Mouse (Mus musculus) left cerebral cortex, postnatal 4 days (tissue): ENCODE measurements at regions not wholly inside any gene's neighbourhood (a gene's known extent, or its start where the extent isn't known, plus 50 kb on each side); places are given as distances from the start of the nearest gene placed in this dataset.
A peak's percentile ranks its signal among the peaks of the same experiment; 100 is the strongest.

ENCODE experiments used
- DNase-seq: peaks from one replicate; pipeline ENCODE4 v3.0.0-alpha.2; 2022
- intact Hi-C: fragments of 180-260 bp; cut with DNase I; formaldehyde crosslinking; loops from one replicate; pipeline ENCODE4 v1.15.1; 2025

GRCm38 (mm10) chr2:159607191-159607590, 726.8 kb downstream of the Gm826 start:
- DNase-seq: no peak
- intact Hi-C loops: no loop called here

- intact Hi-C loops: no loop called here
These were observed 723.5 kb downstream of the Gm826 start for GRCm38 (mm10) chr2:159610451-159610850.

GRCm38 (mm10) chr2:159616685-159617084, 717.3 kb downstream of the Gm826 start:
- intact Hi-C loops: no loop called here
- no peak for DNase-seq

More at GRCm38 (mm10) chr2:159610451-159610850, 723.5 kb downstream of the Gm826 start:
- DNase-seq: no peak

DNA sequence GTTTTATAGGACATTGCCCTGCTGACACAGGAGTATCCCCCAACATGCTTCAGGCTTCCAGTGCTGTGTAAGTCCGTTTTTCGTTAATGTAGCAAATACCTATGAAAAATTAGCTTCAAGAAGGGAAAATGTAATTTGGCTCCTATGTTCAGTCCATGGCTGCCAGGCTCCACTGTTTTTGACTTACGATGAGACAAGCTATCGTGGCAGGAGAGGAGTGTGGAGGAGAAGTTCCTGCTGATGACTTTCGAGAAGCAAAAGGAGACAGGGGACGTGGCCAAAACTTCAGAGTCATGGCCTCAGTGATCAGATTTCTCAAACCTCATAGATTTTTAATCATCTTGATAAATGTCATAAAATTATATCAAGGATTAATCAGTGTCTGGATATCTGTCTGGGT, 712.7 kb downstream of the Gm826 start:
- intact Hi-C loops: no loop called here
- DNase-seq: no peak

- intact Hi-C loops: no loop called here
- no peak for DNase-seq
These were observed 711.8 kb downstream of the Gm826 start for GRCm38 (mm10) chr2:159622141-159622669.

DNA sequence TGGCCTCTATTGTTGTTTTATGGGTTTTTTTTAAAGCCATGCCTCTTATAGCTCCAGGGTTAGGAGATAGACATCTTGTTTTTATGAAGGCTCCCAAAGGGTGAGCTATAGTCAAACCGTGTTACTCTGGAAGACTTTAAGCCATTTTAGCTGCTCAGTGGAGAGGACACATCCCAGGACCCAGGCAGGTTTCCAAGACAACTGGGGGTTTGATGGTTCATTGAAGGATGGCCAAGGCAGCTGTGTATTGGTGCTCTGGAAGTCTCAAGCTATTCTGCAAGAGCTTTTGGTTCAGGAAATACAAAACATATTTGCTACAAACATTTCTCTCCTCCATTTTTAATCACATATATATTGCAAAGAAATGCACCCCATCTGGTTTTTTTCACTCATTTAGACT, 708.7 kb downstream of the Gm826 start:
- DNase-seq: peak; percentile 21
- intact Hi-C loops: no loop called here

DNA sequence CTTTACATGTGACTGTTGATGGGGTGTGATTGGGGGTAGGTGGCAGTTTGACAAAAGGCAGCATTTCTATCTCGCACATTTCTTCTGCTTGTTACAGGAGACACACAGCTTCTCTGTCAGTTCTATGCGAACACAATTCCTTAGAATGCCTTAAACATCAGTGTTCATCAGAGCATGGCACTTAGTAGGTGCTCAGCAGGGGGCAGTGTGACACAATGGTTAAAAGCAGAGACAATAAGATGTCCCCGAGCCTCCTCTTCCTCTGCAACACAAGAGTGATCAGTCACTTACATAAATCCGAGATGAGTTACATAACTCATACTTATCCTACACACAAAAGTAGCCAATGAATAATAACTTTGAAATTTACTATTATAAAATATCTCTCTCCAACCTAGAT, 688.1 kb downstream of the Gm826 start:
- intact Hi-C loops: no loop called here
- peak; percentile 32 for DNase-seq

- no peak for DNase-seq
- intact Hi-C loops: no loop called here
These were observed 687.4 kb downstream of the Gm826 start for GRCm38 (mm10) chr2:159646595-159646994.

GRCm38 (mm10) chr2:159652243-159652642, 681.7 kb downstream of the Gm826 start:
- intact Hi-C loops: no loop called here
- no peak for DNase-seq

GRCm38 (mm10) chr2:159676845-159677244, 657.1 kb downstream of the Gm826 start:
- DNase-seq: no peak
- intact Hi-C loops: no loop called here

GRCm38 (mm10) chr2:159680641-159681040, 653.3 kb downstream of the Gm826 start:
- intact Hi-C loops: no loop called here
- no peak for DNase-seq

- intact Hi-C loops: no loop called here
- no peak for DNase-seq
These were observed 630.9 kb downstream of the Gm826 start for GRCm38 (mm10) chr2:159703100-159703499.

GRCm38 (mm10) chr2:159708141-159708540, 625.8 kb downstream of the Gm826 start:
- intact Hi-C loops: no loop called here
- DNase-seq: no peak

GRCm38 (mm10) chr2:159714633-159715032, 619.3 kb downstream of the Gm826 start:
- no peak for DNase-seq
- intact Hi-C loops: no loop called here

- peak; percentile 92 for DNase-seq
These were observed 615.2 kb downstream of the Gm826 start for GRCm38 (mm10) chr2:159718738-159719137.

GRCm38 (mm10) chr2:159725158-159726076, 608.5 kb downstream of the Gm826 start:
- intact Hi-C loops: no loop called here
- DNase-seq: no peak

More at GRCm38 (mm10) chr2:159718738-159719137, 615.2 kb downstream of the Gm826 start:
- intact Hi-C loops: no loop called here

- DNase-seq: no peak
- intact Hi-C loops: no loop called here
These were observed 604.7 kb downstream of the Gm826 start for GRCm38 (mm10) chr2:159729301-159729700.

GRCm38 (mm10) chr2:159730221-159730620, 603.7 kb downstream of the Gm826 start:
- no peak for DNase-seq
- intact Hi-C loops: no loop called here

- no peak for DNase-seq
- intact Hi-C loops: no loop called here
These were observed 602.7 kb downstream of the Gm826 start for GRCm38 (mm10) chr2:159731305-159731704.

GRCm38 (mm10) chr2:159732413-159732812, 601.5 kb downstream of the Gm826 start:
- intact Hi-C loops: no loop called here

GRCm38 (mm10) chr2:159734576-159734975, 599.4 kb downstream of the Gm826 start:
- intact Hi-C loops: no loop called here
- DNase-seq: no peak

More at GRCm38 (mm10) chr2:159732413-159732812, 601.5 kb downstream of the Gm826 start:
- DNase-seq: no peak

DNA sequence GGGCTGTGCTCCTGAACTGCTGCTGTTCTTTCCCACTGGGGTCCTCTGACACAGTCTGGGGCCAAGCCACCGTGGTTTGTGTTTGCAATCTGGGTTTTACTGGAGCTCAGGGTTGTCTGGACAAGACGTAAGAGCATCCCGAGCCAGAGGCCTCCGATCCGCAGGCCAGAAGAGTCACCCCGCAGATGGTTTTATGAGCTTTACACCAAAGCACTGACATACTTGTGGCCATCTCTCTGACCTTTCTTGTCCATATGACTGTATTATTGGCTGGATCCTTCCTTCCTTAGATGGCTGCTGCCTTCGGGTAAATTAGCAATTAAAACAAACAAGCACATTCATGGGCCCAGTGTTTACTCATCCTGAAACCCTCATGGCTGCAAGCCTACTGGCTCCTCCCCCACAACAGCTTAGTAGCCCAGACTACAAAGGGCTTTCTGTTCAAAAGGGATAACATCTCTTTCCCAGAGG, 578.4 kb downstream of the Gm826 start:
- intact Hi-C loops: no loop called here
- peak; percentile 68 for DNase-seq
